Mouse (Mus musculus): ENCODE data around the gene Adprhl2.

Gene Adprhl2

GRCm38 (mm10) chr4:126306827-126307226, 14.7 kb downstream of the Adprhl2 start:
- no peak for DNase-seq (ENCODE audit: low read depth, low spot score)

- no peak for DNase-seq (ENCODE audit: low read depth, low spot score)
Measured at GRCm38 (mm10) chr4:126306058-126306457, 15.4 kb downstream of the Adprhl2 start.

GRCm38 (mm10) chr4:126305428-126305827, 16.1 kb downstream of the Adprhl2 start:
- no peak for DNase-seq (ENCODE audit: low read depth, low spot score)

DNA sequence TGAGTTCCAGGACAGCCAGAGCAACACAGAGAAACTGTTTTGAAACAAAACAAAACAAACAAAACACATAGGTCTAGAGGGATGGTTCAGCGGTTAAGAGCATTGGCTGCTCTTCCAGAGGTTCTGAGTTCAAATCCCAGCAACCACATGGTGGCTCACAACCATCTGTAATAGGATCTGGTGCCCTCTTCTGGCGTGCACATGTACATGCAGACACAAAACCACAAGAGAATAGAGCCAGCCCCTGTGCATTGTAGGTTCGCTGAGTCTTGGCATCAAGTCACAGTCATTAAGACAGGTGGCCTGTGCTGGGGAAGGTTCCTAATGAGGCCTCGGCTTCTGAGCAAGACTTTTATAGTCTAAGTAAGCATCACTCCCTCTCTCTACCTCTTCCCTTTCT, 17.6 kb downstream of the Adprhl2 start:
- no peak for DNase-seq (ENCODE audit: low read depth, low spot score)

DNA sequence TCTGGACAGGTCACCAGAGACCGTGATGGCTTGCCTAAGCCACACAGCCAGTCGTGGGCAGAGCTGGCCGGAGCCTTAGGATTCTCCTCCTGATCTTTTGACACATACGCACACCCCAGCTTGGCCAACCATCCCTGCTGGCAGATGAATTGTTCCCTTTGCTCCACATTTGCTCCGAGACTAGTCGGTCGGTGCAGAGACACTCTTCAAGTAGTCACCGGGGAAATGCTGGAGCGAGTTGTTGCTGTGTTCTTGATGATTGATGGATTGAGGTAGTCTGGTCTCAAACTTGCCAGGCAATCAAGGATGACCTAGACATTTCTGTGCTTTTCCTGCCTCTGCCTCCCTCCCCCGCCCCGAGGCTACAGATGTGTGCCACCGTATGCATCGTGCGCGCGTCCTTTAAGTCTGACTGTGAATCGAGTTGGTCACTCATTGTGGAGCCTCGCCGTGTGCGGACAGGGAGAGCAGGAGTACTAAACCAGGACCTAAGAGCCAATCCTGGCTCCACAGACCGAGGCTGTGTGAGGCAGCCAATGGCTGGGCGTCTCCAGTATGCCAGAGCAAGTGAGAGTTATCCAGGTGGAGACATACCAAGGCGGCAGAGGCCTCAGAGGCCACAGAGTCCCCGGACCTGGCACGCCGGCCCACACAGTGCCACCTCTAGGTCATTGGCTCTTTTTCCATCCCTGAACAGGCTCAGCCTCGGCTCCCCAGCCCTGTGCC, 19.8 kb downstream of the Adprhl2 start:
- DNase-seq (ENCODE audit: low read depth, low spot score): no peak

GRCm38 (mm10) chr4:126300916-126301583, 20.5 kb downstream of the Adprhl2 start:
- no peak for DNase-seq (ENCODE audit: low read depth, low spot score)

GRCm38 (mm10) chr4:126296617-126297101, 24.8 kb downstream of the Adprhl2 start:
- no peak for DNase-seq (ENCODE audit: low read depth, low spot score)

GRCm38 (mm10) chr4:126295937-126296336, 25.6 kb downstream of the Adprhl2 start:
- no peak for DNase-seq (ENCODE audit: low read depth, low spot score)

GRCm38 (mm10) chr4:126295152-126295551, 26.4 kb downstream of the Adprhl2 start:
- DNase-seq (ENCODE audit: low read depth, low spot score): no peak

- DNase-seq (ENCODE audit: low read depth, low spot score): no peak
Measured at GRCm38 (mm10) chr4:126291196-126291595, 30.3 kb downstream of the Adprhl2 start.

DNA sequence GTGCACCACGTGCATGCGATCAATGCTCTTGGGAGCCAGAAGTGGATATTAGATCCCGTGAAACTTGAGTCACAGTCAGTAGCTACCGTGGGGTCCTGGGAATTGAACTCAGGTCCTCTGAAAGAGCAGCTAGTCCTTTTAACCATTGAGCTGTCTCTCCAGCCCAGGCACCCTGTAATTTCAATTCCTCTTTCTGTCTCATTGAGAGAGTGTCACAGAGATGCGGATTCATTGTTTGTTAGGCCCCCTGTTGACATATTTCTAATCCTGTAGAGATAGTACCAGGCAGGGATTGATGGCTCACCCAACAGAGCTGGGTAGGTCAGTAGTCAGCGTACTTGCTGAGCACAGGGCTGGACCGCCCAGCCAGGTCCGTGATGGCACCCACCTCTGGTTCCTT, 31.2 kb downstream of the Adprhl2 start:
- DNase-seq (ENCODE audit: low read depth, low spot score): no peak

GRCm38 (mm10) chr4:126288085-126288666, 33.3 kb downstream of the Adprhl2 start:
- no peak for DNase-seq (ENCODE audit: low read depth, low spot score)

DNA sequence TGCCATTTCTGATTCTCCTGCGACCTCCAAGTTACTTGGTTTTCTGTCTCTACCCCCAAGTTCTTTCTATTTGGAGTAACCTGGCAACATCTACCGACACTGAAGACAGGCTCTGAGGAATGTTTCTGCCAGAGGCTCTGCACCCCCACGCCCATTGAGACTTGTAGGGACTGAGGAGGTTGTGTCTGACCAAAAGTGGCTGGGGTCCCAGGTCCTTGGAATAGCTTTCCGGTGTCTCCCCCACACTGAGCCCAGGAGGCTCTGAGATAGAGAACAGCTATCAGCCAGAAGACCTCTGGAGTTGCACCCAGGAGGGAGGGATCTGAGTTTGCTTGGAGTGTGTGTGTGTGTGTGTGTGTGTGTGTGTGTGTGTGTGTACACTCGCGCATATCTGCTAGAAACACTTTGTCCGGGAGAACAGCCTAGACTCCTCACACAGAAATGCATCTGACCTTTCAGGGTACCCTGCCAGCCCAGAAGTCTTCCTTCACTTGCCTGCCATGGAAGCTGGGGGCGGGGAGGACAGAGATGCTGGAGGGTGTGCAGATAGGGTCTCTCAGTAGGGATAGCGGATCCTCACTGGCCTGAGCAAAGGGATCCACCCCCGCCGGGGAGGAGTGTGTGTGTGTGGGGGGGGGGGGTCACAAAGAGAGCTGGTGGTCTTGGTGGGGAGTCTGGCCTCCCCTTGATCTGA, 34.1 kb downstream of the Adprhl2 start:
- DNase-seq (ENCODE audit: low read depth, low spot score): no peak

- DNase-seq (ENCODE audit: low read depth, low spot score): no peak
Measured at GRCm38 (mm10) chr4:126286492-126286891, 35.0 kb downstream of the Adprhl2 start, which contains the start of gene Col8a2. Gene Col8a2 (plus strand): TSS chr4:126286793.

GRCm38 (mm10) chr4:126283582-126283981, 37.9 kb downstream of the Adprhl2 start:
- DNase-seq (ENCODE audit: low read depth, low spot score): no peak

DNA sequence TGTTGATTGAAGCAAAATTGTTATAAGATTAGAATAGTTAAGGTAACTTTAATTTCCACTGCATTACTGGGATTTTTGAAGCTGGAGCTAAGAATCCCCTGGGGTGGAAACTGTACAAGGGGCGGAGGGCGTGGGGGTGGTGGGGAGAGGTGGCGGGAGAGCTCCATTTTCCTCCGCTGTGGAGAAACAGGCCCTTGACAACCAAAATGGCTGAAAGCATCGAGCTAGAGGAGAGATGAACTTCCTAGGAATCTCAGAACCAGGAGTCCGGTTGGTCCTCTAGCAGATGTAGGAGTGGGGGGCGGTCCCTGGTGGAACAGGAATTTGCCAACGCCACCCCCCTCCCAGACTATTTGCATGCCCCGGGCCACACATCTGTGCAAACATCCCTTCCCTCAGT, 39.8 kb downstream of the Adprhl2 start:
- no peak for DNase-seq (ENCODE audit: low read depth, low spot score)

- DNase-seq (ENCODE audit: low read depth, low spot score): no peak
Measured at GRCm38 (mm10) chr4:126278961-126279360, 42.5 kb downstream of the Adprhl2 start.

- DNase-seq (ENCODE audit: low read depth, low spot score): no peak
Measured at GRCm38 (mm10) chr4:126278565-126278915, 43.0 kb downstream of the Adprhl2 start.

DNA sequence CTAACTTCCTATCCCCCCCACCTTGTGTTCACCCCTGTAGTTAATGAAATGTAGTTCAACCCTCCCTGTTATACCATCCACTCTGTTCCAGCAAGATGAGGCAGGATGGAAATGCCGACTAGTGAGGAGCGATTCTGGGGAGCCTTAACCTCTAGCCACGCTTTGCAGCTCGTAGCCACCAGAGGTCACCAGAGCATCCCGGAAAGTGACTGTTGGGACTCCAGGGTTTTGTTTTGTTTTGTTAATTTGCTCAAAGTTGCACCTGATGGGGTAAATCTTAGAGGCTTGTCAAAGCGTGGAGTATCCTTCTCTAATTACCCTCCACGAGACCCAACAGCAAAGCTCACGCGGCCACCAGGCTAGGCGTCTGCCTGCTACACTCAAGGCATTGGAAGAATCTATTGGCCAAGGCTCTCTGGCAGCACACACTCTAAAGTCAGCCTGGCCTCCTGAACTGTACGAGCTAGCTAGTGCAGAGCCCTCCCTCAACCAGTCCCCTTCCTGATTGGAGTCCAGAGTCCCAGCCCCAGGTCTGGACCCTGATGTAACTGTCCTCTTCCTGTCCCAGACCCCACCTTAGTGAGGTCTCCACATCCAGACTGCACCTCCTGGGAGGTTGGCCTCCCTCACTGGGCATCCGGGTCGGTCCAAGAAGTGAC, 43.5 kb downstream of the Adprhl2 start:
- no peak for DNase-seq (ENCODE audit: low read depth, low spot score)

GRCm38 (mm10) chr4:126275681-126276131, 45.8 kb downstream of the Adprhl2 start:
- no peak for DNase-seq (ENCODE audit: low read depth, low spot score)

GRCm38 (mm10) chr4:126275081-126275480, 46.4 kb downstream of the Adprhl2 start:
- DNase-seq (ENCODE audit: low read depth, low spot score): no peak

DNA sequence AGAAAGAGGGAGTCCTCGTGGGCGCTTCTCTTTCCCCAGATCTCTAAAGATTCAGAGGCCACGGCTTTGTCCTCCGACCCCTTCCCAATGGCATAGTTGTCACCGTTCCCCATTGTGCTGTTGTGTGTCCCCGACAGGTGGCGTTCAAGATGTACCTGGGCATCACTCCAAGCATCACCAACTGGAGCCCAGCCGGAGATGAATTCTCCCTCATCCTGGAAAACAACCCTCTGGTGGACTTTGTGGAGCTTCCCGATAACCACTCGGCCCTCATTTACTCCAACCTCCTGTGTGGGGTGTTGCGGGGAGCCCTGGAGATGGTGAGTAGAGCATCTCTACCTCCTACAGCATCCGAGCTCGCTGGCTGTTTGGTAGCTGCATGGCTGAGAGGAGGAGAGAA, 47.8 kb downstream of the Adprhl2 start:
- DNase-seq (ENCODE audit: low read depth, low spot score): no peak

Measured in WW6 (cell line).